9 mouse cellular contexts compared by ENCODE assay signal in the genomic region with DNA sequence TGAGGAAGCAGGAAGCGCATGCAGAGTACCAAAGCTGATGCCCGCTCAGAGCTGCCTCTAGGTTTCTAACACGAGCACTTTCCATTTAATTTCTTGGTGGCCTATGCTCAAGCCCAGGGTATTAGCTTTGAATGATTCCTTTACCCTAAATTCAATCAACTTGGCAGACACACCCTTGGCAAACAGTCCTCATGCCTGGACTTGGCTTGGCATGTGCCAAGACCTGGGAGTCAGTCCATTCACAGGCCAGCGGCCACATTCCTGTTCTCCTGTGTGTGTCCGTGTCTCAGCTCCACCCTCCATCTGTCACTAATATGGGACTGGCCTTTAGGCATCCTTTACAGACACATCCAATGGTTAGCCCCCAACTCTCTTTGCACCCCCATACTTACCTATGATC.
"Had no signal": no experiment of that assay in that cellular context is flagged by ENCODE, and none has a peak within 500 bp of the region (broad histone marks: within the 10 kb centered on the region; RNA-seq: fewer than 3 reads in every experiment).

No protein-coding gene starts in this region.

- DNase-seq: kidney, postnatal 36 days; lung, adult 18-20 months; right cerebral cortex, postnatal 14 days; thymus, adult 2 months; thymus, postnatal 25 days had no signal

- H3K4me3 ChIP-seq: limb, embryonic 13.5 days; midbrain, embryonic 12.5 days; stomach, embryonic 15.5 days had no signal

- H3K27ac ChIP-seq: limb, embryonic 13.5 days; liver, embryonic 14.5 days; midbrain, embryonic 12.5 days; stomach, embryonic 15.5 days had no signal
